Mouse (Mus musculus) T-cell, adult 2 months (primary cell): ENCODE measurements around the gene 9230104L09Rik.

Experiments
- DNase-seq: peaks from one replicate; pipeline ENCODE4 v3.0.0; 2022; ENCODE audit warnings: low spot score

9230104L09Rik gene

DNA sequence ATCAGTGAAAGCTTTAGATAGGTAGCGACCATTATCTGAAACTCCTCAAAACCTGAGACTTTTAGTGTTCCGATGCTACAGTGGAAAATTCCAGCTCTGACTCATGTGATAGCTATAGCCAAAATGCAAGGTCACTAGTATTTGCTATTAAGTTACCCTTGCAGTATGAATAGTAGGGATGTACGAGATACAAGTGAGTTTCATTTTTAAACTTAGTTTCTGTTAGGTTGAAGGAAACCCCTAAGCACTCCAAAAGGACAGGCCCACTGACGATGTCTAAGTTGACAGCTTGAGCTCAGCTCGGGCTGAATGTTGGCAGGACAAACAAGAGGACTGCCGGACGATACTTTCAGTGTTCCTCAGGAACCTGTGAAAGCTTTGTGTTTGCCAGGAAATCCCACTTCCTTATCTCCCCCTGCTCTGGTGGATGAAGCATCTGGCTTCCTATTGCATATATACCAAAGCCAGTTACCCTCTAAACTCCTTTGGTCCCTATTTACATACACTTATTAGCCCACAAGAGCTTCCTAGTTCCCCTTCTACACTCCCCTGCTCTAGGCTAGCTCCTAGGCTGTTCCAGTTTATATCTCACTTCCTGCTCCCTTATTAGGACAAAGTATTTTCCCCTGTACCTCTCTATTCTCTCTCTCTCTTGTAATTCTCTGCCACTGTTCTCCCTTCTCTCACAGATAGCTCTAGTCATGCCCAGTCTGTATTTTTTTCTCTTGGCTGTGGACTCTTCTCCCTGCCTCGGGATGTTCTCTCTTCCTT, 8.0 kb downstream of the 9230104L09Rik start:
- DNase-seq: no peak

DNA sequence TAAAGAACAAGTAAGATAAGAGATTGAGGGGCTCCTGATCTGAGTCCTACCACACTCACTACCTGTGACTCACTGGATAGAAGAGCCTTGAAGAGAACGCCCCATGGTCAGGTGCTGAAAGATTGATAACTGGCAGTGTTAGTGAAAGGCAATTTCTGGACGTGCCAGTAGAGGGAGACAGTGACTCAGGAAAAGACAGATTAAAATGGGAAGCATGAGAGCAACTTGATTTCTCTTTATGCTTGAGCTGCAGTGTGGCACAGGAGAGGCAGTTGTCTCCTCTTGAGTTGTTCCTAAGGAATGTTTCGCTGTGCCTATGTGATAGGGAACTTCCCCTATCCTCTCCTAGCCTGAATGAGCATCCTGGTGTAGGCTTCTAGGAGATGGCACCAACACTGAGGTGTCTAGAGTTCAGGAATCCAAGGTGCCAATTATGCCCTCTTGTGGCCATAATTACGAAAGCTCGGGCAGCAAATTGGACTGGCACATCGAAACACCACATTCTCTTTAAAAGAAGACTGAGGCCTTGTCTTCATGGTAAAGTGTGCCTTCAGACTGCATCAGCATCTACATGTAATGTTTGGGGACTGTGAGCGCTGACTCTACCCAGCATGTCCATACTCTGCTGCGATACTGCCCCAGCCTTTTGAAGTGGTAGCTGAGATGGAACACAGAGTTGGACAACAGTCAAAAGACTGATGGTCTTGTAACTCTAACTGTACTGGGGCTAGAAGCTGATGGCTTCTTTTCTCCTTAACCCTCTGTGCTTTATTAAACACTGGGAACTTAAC, 13.5 kb downstream of the 9230104L09Rik start:
- peak; percentile 14 for DNase-seq

DNA sequence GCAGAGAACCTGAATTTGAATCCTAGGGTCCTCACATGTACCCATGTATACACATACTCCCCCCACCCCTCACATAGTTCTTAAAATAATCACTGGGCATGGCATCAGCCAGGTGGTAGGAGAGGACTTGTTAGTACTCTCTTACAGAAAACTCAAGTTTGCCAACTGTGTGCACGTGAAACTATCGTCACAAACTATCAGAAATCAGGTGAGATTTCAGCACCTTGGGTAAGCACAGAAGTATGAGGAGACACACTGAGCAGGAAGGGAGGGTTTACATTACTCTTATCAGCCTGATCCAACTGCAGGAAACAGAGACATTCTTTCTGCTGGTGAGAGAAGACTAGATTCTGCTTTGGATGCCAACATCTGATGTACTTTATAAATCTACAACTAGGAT, 25.6 kb downstream of the 9230104L09Rik start:
- no peak for DNase-seq

GRCm38 (mm10) chr2:148838075-148838777, 26.6 kb downstream of the 9230104L09Rik start:
- DNase-seq: no peak

GRCm38 (mm10) chr2:148834912-148835311, 29.9 kb downstream of the 9230104L09Rik start, which contains the start of gene Cst9:
Gene Cst9, plus strand, starts transcription at chr2:148835147.
- DNase-seq: no peak

DNA sequence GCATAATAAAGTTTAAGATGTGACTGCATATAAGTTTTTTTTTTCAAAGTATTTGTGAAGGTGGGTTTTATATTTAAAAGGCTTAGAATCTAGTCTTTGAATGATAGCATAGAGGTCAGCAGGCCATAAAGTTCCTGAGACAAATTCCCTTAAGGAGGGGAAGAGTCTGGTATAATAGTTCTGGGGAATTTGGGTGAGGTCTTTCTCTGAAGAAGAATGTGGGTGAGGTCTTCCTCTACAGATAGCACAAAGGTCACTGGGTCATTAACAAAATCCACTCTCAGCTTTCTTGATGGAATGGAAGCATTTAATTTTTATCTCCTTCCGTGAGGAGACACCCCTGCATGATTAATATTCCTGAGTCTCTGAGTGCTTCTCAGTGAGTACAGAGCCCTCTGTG, 38.9 kb downstream of the 9230104L09Rik start:
- no peak for DNase-seq

DNA sequence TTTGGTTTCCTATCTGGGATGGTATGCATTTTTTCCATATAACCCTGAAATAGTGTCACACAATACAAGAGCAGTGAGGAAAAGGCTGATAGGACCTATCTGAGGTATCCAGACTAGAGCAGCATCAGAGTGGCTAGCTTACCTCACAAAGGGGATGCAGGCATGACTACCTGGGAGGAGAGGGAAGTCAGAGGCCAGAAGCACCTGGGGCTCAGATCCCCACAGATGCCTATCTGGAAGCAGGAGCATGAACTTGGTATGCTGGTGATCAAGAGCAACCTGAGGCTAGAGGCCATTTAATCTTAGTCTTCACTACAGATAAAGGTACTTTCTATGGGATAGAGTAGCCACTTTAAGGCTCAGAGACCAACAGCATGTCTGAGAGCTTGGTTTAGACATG, 44.9 kb downstream of the 9230104L09Rik start, which contains the start of gene Cst13:
Gene Cst13 (plus strand): TSS at position 173 of the 400 bp plus-strand sequence.
- DNase-seq: no peak

DNA sequence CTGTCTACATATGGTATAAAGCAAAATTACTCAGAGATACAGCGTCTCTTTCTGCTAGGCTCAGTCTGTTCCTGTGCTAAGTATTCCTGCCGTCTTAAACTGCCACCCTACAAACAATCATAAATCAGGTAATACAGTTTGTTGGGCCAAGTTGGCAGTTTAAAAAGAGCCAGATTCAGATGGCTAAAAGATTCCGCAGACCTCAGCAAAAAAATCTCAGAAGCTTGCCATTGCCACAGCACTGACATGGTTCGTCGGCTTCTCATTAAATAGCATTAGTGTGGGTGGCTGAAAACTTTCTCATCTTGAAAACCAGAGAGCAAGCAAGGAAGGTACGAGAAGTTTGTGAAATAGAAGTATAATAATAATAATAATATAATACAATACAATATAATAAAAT, 58.1 kb downstream of the 9230104L09Rik start:
- no peak for DNase-seq

DNA sequence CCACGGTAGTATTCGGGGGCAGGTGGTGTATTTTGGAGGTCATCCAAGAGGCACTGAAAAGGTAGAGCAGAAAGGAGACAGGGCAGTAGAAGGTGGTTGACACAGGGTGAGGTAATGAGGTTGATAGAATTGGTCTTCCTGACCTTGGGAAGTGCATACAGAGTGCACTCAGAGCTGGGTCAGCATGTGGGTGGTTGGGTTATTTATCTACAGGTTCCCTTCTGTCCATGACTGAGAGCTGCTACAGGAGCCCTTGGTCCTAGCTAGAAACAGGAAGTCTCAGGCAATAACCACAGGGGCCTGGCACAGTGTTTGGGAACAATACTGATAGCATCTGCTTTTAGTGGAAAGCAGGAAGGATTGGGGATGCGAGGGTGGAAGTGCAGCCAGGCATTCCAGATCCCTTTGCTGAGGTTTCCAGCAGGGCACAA, 63.3 kb downstream of the 9230104L09Rik start:
- DNase-seq: no peak

DNA sequence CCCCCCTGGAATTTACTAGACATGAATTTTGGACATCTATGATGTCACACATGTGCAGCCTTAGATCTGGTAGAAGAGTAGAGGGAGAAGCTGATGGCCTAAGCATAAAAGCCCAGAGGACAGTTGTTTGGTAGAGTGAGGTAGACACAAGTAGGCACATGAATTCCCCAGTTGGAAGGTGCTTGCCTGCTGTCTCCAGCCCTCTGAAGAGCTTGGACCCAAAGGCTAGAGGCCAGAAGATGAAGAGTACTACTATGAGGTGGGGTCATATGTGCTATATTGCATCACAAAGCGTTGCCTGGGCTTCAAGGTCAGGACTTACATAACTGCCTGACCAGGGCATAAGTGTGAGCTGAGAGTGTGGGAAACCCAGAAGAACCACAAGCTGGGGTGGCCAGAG, 66.4 kb downstream of the 9230104L09Rik start, which contains the start of gene Cst8:
Gene Cst8 (plus strand): TSS at position 301 of the 400 bp plus-strand sequence.
- no peak for DNase-seq
